Mouse (Mus musculus): ENCODE results near the gene Lrrc8c. TPM values are rescaled to one million over a fixed set of nuclear protein-coding genes. Genes with fewer than 3 reads are reported as not detected.

The Lrrc8c gene
- total and polyA plus RNA-seq, 3 experiments = 33.0 to 46.0 TPM; not detected in 1

GRCm38 (mm10) chr5:105586655-105587054 is 67.5 kb downstream of the Lrrc8c start:
- Histone ChIP-seq H3K4me1 (ENCODE audit: control insufficient read depth in 1 of 2, insufficient read depth in 2 of 2, low read length in 2 of 2) (no peaks in the 10 kb centered on the region), H3K27ac (ENCODE audit: control insufficient read depth, low read depth, low read length) (no peak overlapping the region), H3K27me3 (ENCODE audit: control insufficient read depth in 1 of 2, insufficient read depth in 2 of 2, low read length in 2 of 2) (no peaks in the 10 kb centered on the region), H3K9ac (ENCODE audit: control insufficient read depth, low read depth, low read length, poor library complexity, severe bottlenecking) (no peak overlapping the region), H3K36me3 (ENCODE audit: control insufficient read depth in 1 of 2, insufficient read depth in 2 of 2, low read length in 2 of 2) (peaks cover under 1 to 36% of the 10 kb centered on the region in 2 experiments; a peak in 3 of 4 replicates), H3K4me3 (ENCODE audit: control insufficient read depth in 1 of 2, insufficient read depth in 1 of 2, low read depth in 2 of 2, low read length in 2 of 2) (no peak overlapping the region), H3K79me2 (ENCODE audit: control insufficient read depth, insufficient read depth, low read length, poor library complexity) (no peaks in the 10 kb centered on the region), H3K9me3 (replicated peaks; ENCODE audit: insufficient read depth, low read length) (no peaks in the 10 kb centered on the region)
- no peak for DNase-seq (ENCODE audit: low read depth, low spot score)
- TF ChIP-seq CTCF (IDR thresholded peaks at IDR 0.05 in 2 of 3, conservative IDR thresholded peaks at IDR 0.05 in 1 of 3; ENCODE audit: control insufficient read depth in 1 of 3, insufficient read depth in 1 of 3, low read depth in 2 of 3, low read length in 3 of 3, poor library complexity in 1 of 3, severe bottlenecking in 1 of 3) (no peak), NRF1 (IDR thresholded peaks at IDR 0.05; ENCODE audit: insufficient read depth, low read depth, low read length, poor library complexity, severe bottlenecking) (no peak), MXI1 (IDR thresholded peaks at IDR 0.05; ENCODE audit: low read depth, low read length) (no peak), UBTF (IDR thresholded peaks at IDR 0.05; ENCODE audit: borderline replicate concordance, insufficient read depth, low read depth, low read length) (no peak), RAD21 (IDR thresholded peaks at IDR 0.05; ENCODE audit: low read depth, low read length) (no peak), POLR2AphosphoS5 (IDR thresholded peaks at IDR 0.05; ENCODE audit: borderline replicate concordance, low read depth, low read length) (no peak), USF2 (IDR thresholded peaks at IDR 0.05; ENCODE audit: borderline replicate concordance in 1 of 2, insufficient read depth in 1 of 2, low read depth in 1 of 2, low read length in 2 of 2) (no peak), ZMIZ1 (IDR thresholded peaks at IDR 0.05; ENCODE audit: low read depth, low read length) (no peak), MAFK (IDR thresholded peaks at IDR 0.05; ENCODE audit: borderline replicate concordance, low read depth, low read length) (no peak), CHD2 (IDR thresholded peaks at IDR 0.05; ENCODE audit: low read length) (no peak), HCFC1 (IDR thresholded peaks at IDR 0.05; ENCODE audit: low read depth, low read length) (no peak), TCF12 (IDR thresholded peaks at IDR 0.05; ENCODE audit: low read depth, low read length) (no peak), USF1 (IDR thresholded peaks at IDR 0.05; ENCODE audit: low read depth, low read length) (no peak), EP300 (IDR thresholded peaks at IDR 0.05; ENCODE audit: low read depth in 1 of 2, low read length in 2 of 2) (no peak), MYC (IDR thresholded peaks at IDR 0.05; ENCODE audit: low read depth, low read length) (no peak), KAT2A (conservative IDR thresholded peaks at IDR 0.05; ENCODE audit: low read depth, low read length) (no peak), SMC3 (IDR thresholded peaks at IDR 0.05; ENCODE audit: low read depth, low read length) (no peak)

- Histone ChIP-seq H3K27ac (ENCODE audit: control insufficient read depth, low read depth, low read length) (no peak overlapping the region), H3K36me3 (ENCODE audit: control insufficient read depth in 1 of 2, insufficient read depth in 2 of 2, low read length in 2 of 2) (peaks cover 0 to 29% of the 10 kb centered on the region in 2 experiments; a peak in 2 of 4 replicates)
Observed at GRCm38 (mm10) chr5:105587471-105587870, 68.3 kb downstream of the Lrrc8c start.

More at GRCm38 (mm10) chr5:105587471-105587870, 68.3 kb downstream of the Lrrc8c start:
- DNase-seq (ENCODE audit: low read depth, low spot score) = no peak
- TF ChIP-seq NELFE (IDR thresholded peaks at IDR 0.05; ENCODE audit: low read depth, low read length) = no peak
- TF ChIP-seq USF2 (IDR thresholded peaks at IDR 0.05; ENCODE audit: borderline replicate concordance in 1 of 2, insufficient read depth in 1 of 2, low read depth in 1 of 2, low read length in 2 of 2) = no peak
- no peak for TF ChIP-seq CTCF (IDR thresholded peaks at IDR 0.05 in 2 of 3, conservative IDR thresholded peaks at IDR 0.05 in 1 of 3; ENCODE audit: control insufficient read depth in 1 of 3, insufficient read depth in 1 of 3, low read depth in 2 of 3, low read length in 3 of 3, poor library complexity in 1 of 3, severe bottlenecking in 1 of 3)
- TF ChIP-seq POLR2AphosphoS5 (IDR thresholded peaks at IDR 0.05; ENCODE audit: borderline replicate concordance, low read depth, low read length) = no peak
- no peak for TF ChIP-seq ZMIZ1 (IDR thresholded peaks at IDR 0.05; ENCODE audit: low read depth, low read length)
- TF ChIP-seq NRF1 (IDR thresholded peaks at IDR 0.05; ENCODE audit: insufficient read depth, low read depth, low read length, poor library complexity, severe bottlenecking) = no peak
- TF ChIP-seq RCOR1 (IDR thresholded peaks at IDR 0.05; ENCODE audit: low read depth, low read length) = no peak
- no peak for TF ChIP-seq EP300 (IDR thresholded peaks at IDR 0.05; ENCODE audit: low read depth in 1 of 2, low read length in 2 of 2)
- TF ChIP-seq MYB (IDR thresholded peaks at IDR 0.05; ENCODE audit: low read depth, low read length) = no peak
- no peak for TF ChIP-seq HCFC1 (IDR thresholded peaks at IDR 0.05; ENCODE audit: low read depth, low read length)
- no peak for TF ChIP-seq ZKSCAN1 (IDR thresholded peaks at IDR 0.05; ENCODE audit: low read depth, low read length)
- TF ChIP-seq CHD2 (IDR thresholded peaks at IDR 0.05; ENCODE audit: low read length) = no peak
- TF ChIP-seq ZNF384 (IDR thresholded peaks at IDR 0.05; ENCODE audit: low read depth, low read length) = no peak
- no peak for TF ChIP-seq TBP (IDR thresholded peaks at IDR 0.05; ENCODE audit: low read depth, low read length)
- H3K9me3 ChIP-seq (replicated peaks; ENCODE audit: insufficient read depth, low read length) = no peaks in the 10 kb centered on the region
- no peak overlapping the region for H3K4me3 ChIP-seq (ENCODE audit: control insufficient read depth in 1 of 2, insufficient read depth in 1 of 2, low read depth in 2 of 2, low read length in 2 of 2)
- no peaks in the 10 kb centered on the region for H3K27me3 ChIP-seq (ENCODE audit: control insufficient read depth in 1 of 2, insufficient read depth in 2 of 2, low read length in 2 of 2)
- no peaks in the 10 kb centered on the region for H3K4me1 ChIP-seq (ENCODE audit: control insufficient read depth in 1 of 2, insufficient read depth in 2 of 2, low read length in 2 of 2)
- no peaks in the 10 kb centered on the region for H3K79me2 ChIP-seq (ENCODE audit: control insufficient read depth, insufficient read depth, low read length, poor library complexity)
- no peak overlapping the region for H3K9ac ChIP-seq (ENCODE audit: control insufficient read depth, low read depth, low read length, poor library complexity, severe bottlenecking)

All from MEL (cell line).